In genomic region chr6:115006065-115006464, GRCm38 (mm10) we compare ENCODE assay signal across 19 mouse cellular contexts.
"Had no signal": no experiment of that assay in that cellular context is flagged by ENCODE, and none has a peak within 500 bp of the region (broad histone marks: within the 10 kb centered on the region; RNA-seq: fewer than 3 reads in every experiment).

No protein-coding gene starts in this region.

- H3K27me3 ChIP-seq: kidney, embryonic 15.5 days; limb, embryonic 15.5 days; midbrain, embryonic 12.5 days; neural tube, embryonic 13.5 days had no signal

- H3K9ac ChIP-seq: kidney, embryonic 15.5 days; limb, embryonic 12.5 days; limb, embryonic 15.5 days; liver, embryonic 14.5 days; liver, postnatal 0 days; lung, embryonic 14.5 days; neural tube, embryonic 13.5 days had no signal

- H3K27ac ChIP-seq: kidney, embryonic 15.5 days; limb, embryonic 12.5 days; limb, embryonic 15.5 days; liver, embryonic 14.5 days; macrophage; neural tube, embryonic 13.5 days; stomach, postnatal 0 days had no signal

- H3K4me3 ChIP-seq: kidney, embryonic 15.5 days; limb, embryonic 12.5 days; limb, embryonic 15.5 days; midbrain, embryonic 12.5 days; myocyte; neural tube, embryonic 13.5 days had no signal

- H3K9me3 ChIP-seq: kidney, embryonic 15.5 days; limb, embryonic 12.5 days; limb, embryonic 15.5 days; midbrain, embryonic 12.5 days; neural tube, embryonic 13.5 days had no signal

- DNase-seq: kidney, postnatal 10 days; kidney, postnatal 36 days; left cerebral cortex, postnatal 4 days; liver, postnatal 0 days; lung, embryonic 14.5 days; thymus, adult 2 months; thymus, postnatal 14 days; thymus, postnatal 4 days had no signal

- ATAC-seq: liver, postnatal 0 days; lung, postnatal 0 days had no signal

- H3K4me2 ChIP-seq: kidney, embryonic 15.5 days; limb, embryonic 12.5 days; limb, embryonic 15.5 days; liver, embryonic 11.5 days; lung, embryonic 14.5 days; neural tube, embryonic 13.5 days had no signal
